Mouse (Mus musculus) heart, adult 2 months (tissue): ENCODE data around the gene Rack1.

Experiments
- CTCF ChIP-seq: fragments of 200-600 bp; IDR thresholded peaks from 2 replicates; pipeline ENCODE4 v1.8.1; 2022; ENCODE audit warnings: antibody characterized with exemption, mild to moderate bottlenecking, moderate library complexity
- EP300 ChIP-seq: fragments of 200-500 bp; IDR thresholded peaks from 2 replicates; pipeline ENCODE4 v1.6.1; 2011; ENCODE audit warnings: low read depth, low read length, control low read depth; ENCODE audit not compliant: insufficient read depth

- TF ChIP-seq EP300 (no peak), CTCF (no peak)
Measured at GRCm38 (mm10) chr11:48840805-48841204, 40.7 kb downstream of the Rack1 start.
